Mouse (Mus musculus) adrenal gland, adult 10 weeks (tissue): ENCODE data around the gene Caskin1. TPM values are rescaled to one million over a fixed set of nuclear protein-coding genes. Genes with fewer than 3 reads are reported as not detected.

Experiments used
- polyA plus RNA-seq: library from polyadenylated mRNA; stranded (reverse); fragments of 350-450 nt; fragmentation: Illumina TruSeq; extraction: RNeasy Lipid Tissue Mini Kit (QIAGEN cat#74804); gene quantifications from one replicate; pipeline ENCODE4 v1.2.3, GENCODE M21; 2014; ENCODE audit warnings: low read depth, low replicate concordance

Caskin1 gene
- polyA plus RNA-seq: 1.6 TPM

DNA sequence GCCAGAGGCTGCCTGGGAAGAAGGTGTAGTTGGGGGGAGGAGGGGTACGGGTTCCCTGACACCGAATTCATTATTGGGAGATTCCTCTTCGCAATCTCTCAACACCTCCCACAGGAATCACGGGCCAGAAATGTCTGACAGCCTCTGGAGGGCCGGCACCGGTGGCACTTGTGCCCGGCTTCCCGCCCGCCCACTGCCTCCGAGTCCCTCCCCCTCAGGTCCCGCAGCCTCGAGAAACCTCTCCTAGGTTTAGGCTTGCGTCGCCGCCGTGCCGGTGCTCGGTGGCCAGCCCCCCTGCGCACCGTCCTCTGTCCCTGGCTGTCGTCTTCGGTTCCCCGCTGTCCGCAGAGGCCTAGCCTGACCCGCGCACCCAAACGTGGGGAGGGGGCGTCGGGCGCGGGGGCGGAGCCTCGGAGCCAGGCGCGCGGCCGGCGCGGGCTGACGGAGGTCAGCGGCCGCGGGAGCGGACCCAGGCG, at the start of gene Caskin1:
Caskin1 (plus strand) TSS at position 416 of the 476 bp plus-strand sequence.

DNA sequence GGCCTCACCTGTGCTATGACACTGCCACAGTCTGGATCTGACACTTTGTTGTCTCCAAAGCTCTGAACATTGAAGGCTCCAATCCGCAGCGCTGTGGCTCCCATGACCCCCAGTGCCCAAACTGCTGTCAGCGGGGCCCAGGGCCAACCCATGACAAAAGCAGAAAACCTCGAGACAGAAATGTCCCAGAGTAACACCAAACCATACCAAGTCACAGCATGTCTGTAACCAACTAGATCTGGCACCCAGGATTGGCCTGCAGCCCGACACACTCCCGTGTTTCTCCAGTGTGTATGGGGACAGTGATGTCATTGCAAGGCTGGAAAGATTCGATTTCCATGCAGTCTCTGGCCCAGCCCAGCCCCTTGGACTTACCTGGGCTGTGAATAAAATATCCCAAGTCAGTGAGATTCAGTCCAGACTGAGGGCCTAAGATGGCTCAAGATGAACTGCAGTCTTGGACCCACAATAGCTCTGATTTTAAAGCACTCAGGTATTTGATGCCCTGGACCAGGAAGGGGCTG, 45.7 kb upstream of the Caskin1 start, which contains the start of gene Dnase1l2:
Dnase1l2 (minus strand) TSS at position 474 of the 524 bp plus-strand sequence.

DNA sequence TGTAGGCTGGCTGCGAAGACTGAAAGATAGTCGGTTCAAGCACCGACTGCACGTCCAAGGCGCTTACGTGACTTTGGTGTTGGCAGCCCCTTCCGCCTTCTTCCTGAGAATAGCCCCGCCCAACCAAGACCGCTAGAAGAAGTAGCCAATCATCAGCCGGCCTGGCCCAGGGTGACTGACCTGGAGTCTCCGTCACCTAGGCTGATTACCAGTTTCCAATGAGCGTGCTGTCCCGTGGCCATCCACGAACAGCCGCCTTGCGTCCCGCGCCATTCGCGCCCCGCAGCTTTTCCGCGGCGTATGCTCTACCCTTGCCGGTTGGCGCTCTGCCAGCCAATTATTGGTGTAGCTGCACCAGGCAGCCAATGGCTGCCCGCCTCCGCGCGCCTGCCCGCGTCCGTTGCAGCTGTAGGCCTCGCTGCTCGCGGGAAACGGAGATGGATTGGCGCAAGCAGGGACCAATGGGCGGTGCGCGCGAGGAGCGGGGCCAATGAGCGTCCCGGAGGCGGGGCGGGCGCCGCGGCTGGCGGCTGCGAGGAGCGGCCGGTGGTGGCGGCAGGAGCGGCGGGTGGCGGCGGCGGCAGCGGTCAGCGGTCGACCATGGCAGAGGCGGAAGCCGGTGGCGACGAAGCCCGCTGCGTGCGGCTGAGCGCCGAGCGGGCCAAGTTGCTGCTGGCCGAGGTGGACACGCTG, 18.3 kb upstream of the Caskin1 start, which contains the start of the genes E4f1 and Pgp:
E4f1 (minus strand) TSS at position 404 of the 693 bp plus-strand sequence.
Pgp (plus strand) TSS at position 483 of the 693 bp plus-strand sequence.

DNA sequence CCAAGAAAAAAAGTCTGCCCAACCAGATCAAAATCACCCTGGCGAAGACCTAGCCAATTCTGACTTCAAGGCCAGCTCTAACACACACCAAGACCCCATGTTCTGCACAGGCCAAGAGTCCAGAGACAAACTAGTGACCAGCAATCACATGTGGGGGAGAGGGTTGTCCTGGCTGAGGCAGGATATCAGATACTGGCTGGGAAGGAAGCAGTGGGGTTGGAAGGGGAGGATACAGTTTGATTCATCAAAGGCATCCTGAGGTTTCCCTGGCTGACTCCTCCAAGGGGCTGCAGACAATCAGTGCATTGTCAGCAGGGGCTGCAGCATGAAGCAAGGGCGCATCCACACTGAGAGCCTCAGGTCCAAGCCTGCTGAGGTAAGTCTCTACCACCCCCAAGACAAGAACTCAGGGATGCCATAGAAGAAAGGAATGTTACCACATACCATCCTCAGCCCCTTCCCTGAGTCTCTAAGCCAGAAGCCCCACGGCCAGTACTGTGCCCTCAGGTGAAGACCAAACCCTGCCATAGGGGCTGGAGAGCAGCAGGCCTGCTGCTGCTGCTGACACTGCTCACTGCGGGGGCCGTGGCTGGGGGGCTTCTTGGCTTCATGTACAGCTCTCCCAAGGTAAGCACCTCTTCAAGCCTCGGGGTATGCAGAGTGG, 14.7 kb upstream of the Caskin1 start, which contains the start of gene Bricd5:
Bricd5 (plus strand) TSS at position 273 of the 664 bp plus-strand sequence.

DNA sequence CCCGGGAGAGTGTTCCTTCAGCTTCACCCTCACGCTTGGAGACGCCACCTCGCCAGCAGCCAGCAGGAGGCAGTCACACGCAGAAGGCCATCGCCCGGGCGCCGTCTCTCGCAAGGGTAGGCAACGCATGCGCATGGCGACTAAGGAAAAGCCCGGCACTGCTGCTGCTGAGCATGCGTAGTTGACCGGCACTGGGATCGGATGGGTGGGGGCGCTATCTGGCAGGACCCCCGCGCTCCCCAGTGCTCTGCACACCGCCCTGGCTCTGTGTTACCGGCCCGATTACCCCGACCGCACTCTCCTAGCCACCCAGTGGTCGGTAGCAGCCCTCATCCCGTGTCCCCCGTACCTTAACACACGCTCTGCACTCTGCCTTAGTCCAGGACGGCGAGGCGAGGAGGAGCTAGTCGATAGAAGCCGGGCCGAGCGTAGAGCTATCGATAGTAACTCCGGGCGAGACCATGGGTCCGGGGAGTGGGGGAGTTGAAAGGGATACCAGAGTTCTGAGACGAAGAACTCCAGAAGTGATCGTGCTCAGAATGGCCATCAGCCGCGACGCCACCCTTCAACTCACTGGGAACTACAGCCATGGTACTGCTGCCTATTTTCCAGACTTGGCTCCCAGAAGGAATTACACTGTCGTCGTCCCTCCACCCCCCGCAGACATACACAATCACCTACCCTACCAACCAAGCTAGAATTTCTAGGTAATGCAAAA, 9.6 kb upstream of the Caskin1 start, which contains the start of gene Mlst8:
Mlst8 (minus strand) TSS at position 416 of the 718 bp plus-strand sequence.

DNA sequence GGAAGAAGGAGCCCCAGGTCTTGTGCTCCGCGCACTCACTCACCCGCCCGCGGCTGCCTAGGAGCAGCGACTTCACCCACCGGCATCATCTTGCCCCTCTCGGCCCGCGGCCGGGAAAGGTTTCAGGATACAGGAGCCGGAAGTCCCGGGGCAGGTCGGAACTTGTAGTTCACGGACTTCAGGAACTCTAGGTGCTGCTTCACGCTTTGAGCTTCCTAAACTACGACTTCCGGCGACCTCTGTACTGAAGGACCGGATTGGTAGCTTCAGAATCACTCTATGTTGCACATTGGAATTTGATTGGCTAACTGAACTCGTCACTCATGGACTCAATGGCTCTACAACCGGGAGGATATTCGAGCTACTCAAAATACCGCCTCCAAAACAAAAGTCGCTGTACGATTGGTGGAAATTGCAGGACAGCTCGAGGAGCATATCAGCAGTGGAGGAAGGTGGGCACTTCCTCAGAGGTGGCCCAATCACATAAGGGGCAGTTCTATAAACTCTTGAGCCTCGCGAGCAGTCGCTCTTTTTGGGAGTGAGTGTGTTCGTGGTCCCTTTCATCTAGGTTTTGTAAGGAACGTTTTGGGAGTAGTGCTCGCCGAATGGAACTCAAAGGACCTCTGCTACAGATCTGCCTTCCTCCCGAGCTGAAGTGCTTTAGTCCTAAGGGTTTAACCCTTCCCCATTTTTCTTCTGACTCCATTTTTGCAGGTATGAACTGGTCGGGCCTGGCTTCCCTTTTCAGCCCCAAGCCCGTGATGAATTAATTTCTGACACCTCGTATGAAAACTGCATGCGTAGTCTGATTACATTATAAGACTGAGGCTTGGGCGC, 39.5 kb downstream of the Caskin1 start, which contains the start of gene Traf7:
Traf7 (minus strand) TSS at position 216 of the 837 bp plus-strand sequence.

DNA sequence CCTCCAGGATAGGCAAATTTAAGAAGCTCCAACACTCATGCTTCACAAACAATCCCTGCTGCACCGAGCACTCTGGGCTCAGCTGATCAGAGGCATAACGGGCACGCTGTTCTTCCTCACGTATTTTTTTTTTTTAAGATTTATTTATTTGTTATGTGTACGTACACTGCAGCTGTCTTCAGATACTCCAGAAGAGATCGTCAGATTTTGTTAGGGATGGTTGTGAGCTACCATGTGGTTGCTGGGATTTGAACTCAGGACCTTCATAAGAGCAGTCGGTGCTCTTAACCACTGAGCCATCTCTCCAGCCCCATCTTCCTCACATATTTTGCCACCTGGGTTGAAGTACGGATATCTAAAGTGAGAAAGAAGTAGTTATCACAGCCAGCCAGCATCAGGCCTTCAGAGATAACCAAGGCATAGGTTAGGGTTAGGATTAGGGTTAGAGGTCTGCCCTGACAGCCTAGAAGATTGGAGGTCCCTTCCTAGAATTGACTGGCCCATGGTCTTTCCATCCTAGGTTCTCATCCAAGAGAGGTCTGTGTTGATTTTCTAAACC, 45.8 kb downstream of the Caskin1 start, which contains the start of gene Rab26:
Rab26 (minus strand) TSS at position 51 of the 559 bp plus-strand sequence.

DNA sequence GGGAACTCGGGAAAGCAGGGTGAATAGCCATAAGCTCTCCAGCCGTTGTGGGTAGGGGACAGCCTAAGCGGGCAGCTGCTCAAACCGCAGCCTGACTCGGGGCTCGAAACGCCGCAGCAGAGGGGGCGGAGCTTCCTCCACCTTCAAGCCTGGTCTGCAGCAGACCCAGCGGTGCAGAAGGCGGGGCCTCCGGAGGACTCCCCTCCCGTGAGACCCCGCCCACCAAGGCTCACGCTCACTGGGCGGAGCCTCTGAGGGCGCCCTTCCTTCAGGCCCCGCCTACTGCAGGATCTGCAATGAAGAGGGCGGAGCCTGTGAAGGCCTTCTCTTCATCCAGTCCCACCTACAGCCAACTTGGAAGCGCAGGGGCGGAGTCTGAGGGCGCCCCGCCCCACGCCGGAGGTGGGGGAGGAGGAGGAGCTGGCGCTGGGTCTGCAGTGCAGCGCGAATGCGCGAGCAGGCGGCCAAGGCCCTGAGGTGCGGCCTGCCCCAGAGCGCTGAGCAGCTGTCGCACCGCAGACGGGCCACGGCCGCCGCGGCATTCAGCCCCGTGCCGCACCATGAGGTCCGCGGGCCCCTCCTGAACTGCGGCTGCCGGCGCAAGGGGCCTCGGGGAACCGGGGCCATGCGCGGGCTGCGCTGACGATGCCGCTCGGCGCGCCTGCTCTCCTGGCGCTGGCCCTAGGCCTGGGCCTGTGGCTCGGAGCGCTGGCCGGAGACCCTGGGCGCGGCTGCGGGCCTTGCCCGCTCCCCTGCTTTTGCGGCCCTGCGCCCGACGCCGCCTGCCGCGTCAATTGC, 61.4 kb downstream of the Caskin1 start, which contains the start of gene Pkd1:
Pkd1 (plus strand) TSS at position 217 of the 798 bp plus-strand sequence.

Other genes with a start within 250 kb of the Caskin1 start
- gene Ccnf, start 237.1 kb upstream of the Caskin1 start, polyA plus RNA-seq: 0.58 TPM
- not detected for gene Abca17, start 137.5 kb upstream of the Caskin1 start, polyA plus RNA-seq
- gene Abca3, start 136.7 kb upstream of the Caskin1 start, polyA plus RNA-seq: 2.9 TPM
- 41.9 TPM for gene Rnps1, start 74.0 kb upstream of the Caskin1 start, polyA plus RNA-seq
- gene Eci1, start 62.0 kb upstream of the Caskin1 start, polyA plus RNA-seq: 42.5 TPM
- gene Dnase1l2, start 45.5 kb upstream of the Caskin1 start, polyA plus RNA-seq: not detected
- gene E4f1, start 18.3 kb upstream of the Caskin1 start, polyA plus RNA-seq: 0.52 TPM
- 79.8 TPM for gene Pgp, start 18.2 kb upstream of the Caskin1 start, polyA plus RNA-seq
- not detected for gene Bricd5, start 14.7 kb upstream of the Caskin1 start, polyA plus RNA-seq
- 5.9 TPM for gene Mlst8, start 9.5 kb upstream of the Caskin1 start, polyA plus RNA-seq
- 8.4 TPM for gene Traf7, start 39.3 kb downstream of the Caskin1 start, polyA plus RNA-seq
- gene Rab26, start 45.6 kb downstream of the Caskin1 start, polyA plus RNA-seq: not detected
- 10.1 TPM for gene Pkd1, start 61.2 kb downstream of the Caskin1 start, polyA plus RNA-seq
- gene Tsc2, start 144.0 kb downstream of the Caskin1 start, polyA plus RNA-seq: 16.9 TPM
- gene Nthl1, start 144.1 kb downstream of the Caskin1 start, polyA plus RNA-seq: 0.47 TPM
- gene Slc9a3r2, start 161.7 kb downstream of the Caskin1 start, polyA plus RNA-seq: 16.7 TPM
- not detected for gene Npw, start 169.9 kb downstream of the Caskin1 start, polyA plus RNA-seq
- gene Zfp598, start 181.1 kb downstream of the Caskin1 start, polyA plus RNA-seq: 2.2 TPM
- 0.76 TPM for gene Syngr3, start 201.4 kb downstream of the Caskin1 start, polyA plus RNA-seq
- gene Gfer, start 207.6 kb downstream of the Caskin1 start, polyA plus RNA-seq: 9.0 TPM
- gene Noxo1, start 207.6 kb downstream of the Caskin1 start, polyA plus RNA-seq: 0.87 TPM
- gene Tbl3, start 219.1 kb downstream of the Caskin1 start, polyA plus RNA-seq: not detected
- not detected for gene Rnf151, start 229.5 kb downstream of the Caskin1 start, polyA plus RNA-seq
- gene Rps2, start 229.5 kb downstream of the Caskin1 start, polyA plus RNA-seq: 403 TPM
- 88.7 TPM for gene Ndufb10, start 235.9 kb downstream of the Caskin1 start, polyA plus RNA-seq
- 0.64 TPM for gene Rpl3l, start 239.2 kb downstream of the Caskin1 start, polyA plus RNA-seq
- 6.8 TPM for gene Msrb1, start 248.0 kb downstream of the Caskin1 start, polyA plus RNA-seq